Mouse (Mus musculus): ENCODE measurements around the gene Kantr. TPM values are rescaled to one million over a fixed set of nuclear protein-coding genes. Genes with fewer than 3 reads are reported as not detected.
A peak's percentile ranks its signal among the peaks of the same experiment; 100 is the strongest.
"Not testable (repeated sequence)": the region's sequence is repeated elsewhere in the genome, so short reads cannot be mapped to it uniquely, and the experiment has no call there.

The Kantr gene
- total RNA-seq (2014; fragmentation: Nextera tagmentation) (17.0 and 17.1 TPM in 2 replicates), total RNA-seq (2017) (2.3 and 5.0 TPM in 2 replicates)

GRCm38 (mm10) chrX:152326996-152327688 is at the start of gene Kantr:
Gene Kantr, minus strand, starts transcription at chrX:152327495.
- peak; percentile 99 for ATAC-seq (replicated peaks; ENCODE audit: poor library complexity, severe bottlenecking)

- ATAC-seq (replicated peaks; ENCODE audit: poor library complexity, severe bottlenecking): no peak
Observed at GRCm38 (mm10) chrX:152368397-152369273, 41.3 kb upstream of the Kantr start, which contains the start of gene Gpr173. Gene Gpr173, minus strand, starts transcription at chrX:152368704.

DNA sequence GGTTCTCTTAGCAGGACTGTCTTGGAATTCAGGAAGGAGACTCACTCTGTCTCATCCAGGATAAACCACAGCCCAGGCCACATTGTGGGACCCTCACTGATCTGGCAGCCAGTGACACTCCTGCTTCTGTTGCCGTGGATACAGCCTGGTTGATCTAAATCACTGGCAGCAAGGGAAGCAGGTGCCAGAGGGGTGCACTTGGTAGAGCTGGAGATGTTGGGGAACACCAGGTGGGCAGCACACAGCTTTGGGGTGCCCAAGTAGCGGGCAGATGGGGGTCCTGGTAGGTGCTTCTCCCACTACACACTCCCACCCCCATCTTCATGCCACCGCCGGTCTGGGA is 40.7 kb upstream of the Kantr start:
- ATAC-seq (replicated peaks; ENCODE audit: poor library complexity, severe bottlenecking): no peak

DNA sequence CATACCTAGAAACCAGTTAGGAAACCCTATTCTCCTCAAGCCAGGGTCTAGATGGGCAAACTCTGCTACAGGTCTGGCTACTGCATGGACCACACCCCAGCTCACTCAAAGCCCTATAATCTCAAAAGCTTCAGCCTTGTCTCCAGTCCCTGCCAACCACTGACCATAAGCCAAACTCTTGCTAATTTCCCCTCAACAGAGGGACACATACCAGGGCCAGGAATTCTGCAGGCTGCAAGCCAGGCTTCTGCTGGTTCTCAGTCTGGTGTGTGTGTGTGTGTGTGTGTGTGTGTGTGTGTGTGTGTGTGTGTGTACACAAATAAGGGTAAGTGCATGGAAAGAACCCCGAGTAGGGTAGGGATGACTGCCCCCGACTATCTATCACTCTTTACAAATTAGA is 39.1 kb upstream of the Kantr start:
- no peak for ATAC-seq (replicated peaks; ENCODE audit: poor library complexity, severe bottlenecking)

GRCm38 (mm10) chrX:152352553-152353153 is 25.4 kb upstream of the Kantr start:
- peak; percentile 98 for ATAC-seq (replicated peaks; ENCODE audit: poor library complexity, severe bottlenecking)

DNA sequence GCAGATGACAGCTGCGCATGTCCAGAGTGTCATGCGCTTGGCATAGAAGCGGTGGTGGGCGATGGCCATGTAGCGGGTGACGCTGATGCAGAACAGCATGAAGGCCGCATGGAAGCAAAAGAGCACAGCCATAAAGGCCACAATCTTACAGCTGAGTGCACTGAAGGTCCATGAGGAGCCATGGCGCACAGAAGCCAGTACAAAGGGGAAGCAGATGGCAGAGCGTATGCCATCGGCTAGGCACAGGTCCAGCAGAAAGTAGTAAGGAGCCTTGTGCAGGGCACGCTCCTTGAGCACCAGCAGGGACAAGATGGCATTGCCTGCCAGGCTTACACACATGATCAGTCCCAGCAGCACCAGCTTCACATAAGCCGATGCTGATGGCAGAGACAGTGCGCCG is 19.7 kb upstream of the Kantr start:
- ATAC-seq (replicated peaks; ENCODE audit: poor library complexity, severe bottlenecking): no peak

GRCm38 (mm10) chrX:152346587-152346986 is 19.3 kb upstream of the Kantr start:
- no peak for ATAC-seq (replicated peaks; ENCODE audit: poor library complexity, severe bottlenecking)

GRCm38 (mm10) chrX:152342903-152343302 is 15.6 kb upstream of the Kantr start:
- ATAC-seq (replicated peaks; ENCODE audit: poor library complexity, severe bottlenecking): no peak

DNA sequence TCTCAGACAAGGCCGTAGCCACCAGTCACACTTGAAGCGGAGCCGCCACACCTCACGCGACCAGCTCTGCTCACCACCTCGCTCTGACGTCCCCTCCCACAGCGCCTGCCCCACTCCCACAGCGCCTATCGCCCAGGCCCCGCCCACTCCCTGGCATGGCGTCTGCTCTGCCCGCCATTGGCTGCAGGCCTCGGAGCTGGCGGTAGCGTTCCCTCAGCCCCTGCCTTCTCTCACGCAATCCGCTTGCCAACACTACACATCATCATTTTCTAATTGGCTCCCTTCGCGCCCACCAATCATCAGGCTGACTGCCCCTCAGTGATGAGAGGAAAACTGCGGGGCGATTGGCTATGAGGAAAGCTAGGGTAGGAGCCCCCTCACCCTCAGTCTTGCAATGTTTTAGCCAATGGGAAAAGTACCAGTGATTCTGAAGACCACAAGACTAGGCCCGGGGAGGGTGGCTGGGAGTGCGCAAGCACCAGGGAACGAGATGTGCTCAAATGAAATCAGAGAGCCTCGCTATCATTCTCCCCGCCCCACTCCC is 15.1 kb upstream of the Kantr start, which contains the start of gene Tspyl2:
Gene Tspyl2 (minus strand): TSS at position 68 of the 544 bp plus-strand sequence.
- ATAC-seq (replicated peaks; ENCODE audit: poor library complexity, severe bottlenecking): peak; percentile 96

DNA sequence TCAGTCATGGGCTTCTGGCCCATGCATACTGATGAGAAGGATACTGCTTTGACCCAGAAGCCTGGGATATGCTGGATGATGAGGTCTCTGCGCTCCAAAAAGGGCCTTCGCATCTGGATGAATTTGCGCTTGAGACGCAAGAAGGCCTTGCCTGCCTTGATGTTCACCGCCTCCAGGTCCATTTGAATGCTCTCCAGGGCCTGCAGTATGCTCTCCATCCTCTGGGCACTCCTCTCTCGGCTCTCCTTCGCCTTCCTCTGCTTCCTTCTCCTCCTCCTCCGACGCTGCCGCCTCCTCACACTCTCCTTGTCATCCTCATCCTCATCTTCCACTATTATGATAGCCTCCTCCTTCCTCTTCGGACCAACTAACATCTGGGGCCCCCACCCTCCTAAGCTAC is 14.2 kb upstream of the Kantr start:
- no peak for ATAC-seq (replicated peaks; ENCODE audit: poor library complexity, severe bottlenecking)

GRCm38 (mm10) chrX:152336546-152337332 is 9.4 kb upstream of the Kantr start:
- peak; percentile 99 for ATAC-seq (replicated peaks; ENCODE audit: poor library complexity, severe bottlenecking)

DNA sequence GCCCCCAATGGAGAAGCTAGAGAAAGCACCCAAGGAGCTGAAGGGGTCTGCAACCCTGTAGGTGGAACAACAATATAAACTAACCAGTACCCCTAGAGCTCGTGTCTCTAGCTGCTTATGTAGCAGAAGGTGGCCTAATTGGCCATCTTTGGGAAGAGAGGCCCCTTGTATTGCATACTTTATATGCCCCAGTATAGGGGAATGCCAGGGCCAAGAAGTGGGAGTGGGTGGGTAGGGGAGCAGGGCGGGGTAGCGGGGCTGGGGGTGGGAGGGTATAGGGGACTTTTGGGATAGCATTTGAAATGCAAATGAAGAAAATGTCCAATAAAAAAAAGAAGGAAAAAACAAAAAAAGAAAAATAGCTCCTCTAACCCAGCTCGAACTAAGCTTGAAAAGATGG is 8.8 kb upstream of the Kantr start:
- ATAC-seq (replicated peaks; ENCODE audit: poor library complexity, severe bottlenecking): not testable (repeated sequence)

DNA sequence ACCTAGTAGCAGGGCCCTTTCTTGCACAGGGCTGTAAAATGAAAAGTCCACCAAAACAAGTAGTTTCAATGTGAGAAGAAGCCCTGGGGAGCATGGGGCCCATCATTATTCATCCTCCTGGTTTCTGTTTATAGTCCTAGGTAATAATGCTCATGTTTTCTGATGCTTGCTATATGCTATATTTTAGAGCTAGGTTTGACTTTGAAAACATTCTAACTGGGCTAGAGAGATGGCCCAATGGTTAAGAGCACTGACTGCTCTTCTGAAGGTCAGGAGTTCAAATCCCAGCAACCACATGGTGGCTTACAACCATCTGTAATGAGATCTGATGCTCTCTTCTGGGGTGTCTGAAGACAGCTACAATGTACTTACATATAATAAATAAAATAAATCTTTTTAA is 2.1 kb upstream of the Kantr start:
- ATAC-seq (replicated peaks; ENCODE audit: poor library complexity, severe bottlenecking): not testable (repeated sequence)

DNA sequence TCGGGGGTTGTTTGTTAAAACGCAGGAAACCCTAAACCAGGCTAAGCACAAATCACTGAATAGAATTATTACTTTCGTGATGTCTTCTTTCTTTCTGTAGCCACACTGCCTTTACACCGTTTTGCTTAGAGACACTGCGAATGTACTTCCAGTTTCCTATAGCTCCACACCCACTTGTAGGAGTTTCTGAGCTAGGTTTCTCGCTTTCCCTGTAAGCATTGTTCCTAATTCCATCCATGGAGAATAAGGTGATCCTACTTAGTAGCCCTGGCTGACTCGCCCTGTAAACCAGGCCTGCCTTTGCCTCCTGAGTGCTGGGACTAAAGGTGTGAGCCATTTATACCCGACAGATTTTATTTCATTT is 376 bp upstream of the Kantr start:
- ATAC-seq (replicated peaks; ENCODE audit: poor library complexity, severe bottlenecking): peak; percentile 17; the same call in 1 of the 2 replicates

- no peak for ATAC-seq (replicated peaks; ENCODE audit: poor library complexity, severe bottlenecking)
Observed at GRCm38 (mm10) chrX:152323584-152323983, 3.7 kb downstream of the Kantr start.

DNA sequence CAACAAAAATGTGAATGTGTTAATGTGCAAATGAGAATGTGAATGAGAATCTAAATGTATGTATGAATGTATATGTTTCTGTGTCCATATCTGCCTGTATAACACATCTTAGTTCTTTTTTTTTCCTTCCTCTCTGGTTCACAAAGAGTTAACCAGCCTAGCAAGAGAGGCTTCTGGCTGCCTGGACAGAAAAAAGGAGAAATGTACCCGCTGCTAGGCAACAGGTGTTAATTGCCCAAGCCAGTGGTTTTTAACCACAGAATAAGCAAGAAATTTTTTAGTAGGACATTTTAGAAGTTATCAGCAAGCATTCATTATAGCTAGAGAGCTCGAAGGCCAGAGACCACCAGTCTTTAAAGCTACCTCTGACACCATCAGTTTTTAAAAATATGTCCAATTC is 4.5 kb downstream of the Kantr start:
- peak; percentile 63 for ATAC-seq (replicated peaks; ENCODE audit: poor library complexity, severe bottlenecking)

- no peak for ATAC-seq (replicated peaks; ENCODE audit: poor library complexity, severe bottlenecking)
Observed at GRCm38 (mm10) chrX:152320535-152320934, 6.8 kb downstream of the Kantr start.

DNA sequence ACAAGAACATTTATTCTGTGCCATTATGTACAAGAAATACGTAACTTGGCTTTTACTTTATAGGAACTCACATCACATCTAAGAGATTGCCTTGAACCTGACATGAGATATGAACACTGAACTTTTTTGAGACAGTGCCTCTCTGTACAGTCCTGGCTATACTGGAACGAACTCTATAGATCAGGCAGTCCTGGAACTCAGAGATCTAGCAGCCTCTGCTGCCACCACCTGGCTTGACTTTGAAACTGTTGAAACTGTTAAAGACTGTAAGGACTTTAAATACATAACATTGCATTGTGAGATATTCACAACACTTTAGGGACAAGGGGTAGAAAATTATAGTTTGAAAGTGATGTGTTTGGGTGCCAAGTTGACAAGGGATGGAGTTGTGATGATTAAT is 19.4 kb downstream of the Kantr start:
- peak; percentile 67 for ATAC-seq (replicated peaks; ENCODE audit: poor library complexity, severe bottlenecking)

GRCm38 (mm10) chrX:152307371-152307770 is 19.9 kb downstream of the Kantr start:
- ATAC-seq (replicated peaks; ENCODE audit: poor library complexity, severe bottlenecking): no peak

GRCm38 (mm10) chrX:152306224-152306623 is 21.1 kb downstream of the Kantr start:
- ATAC-seq (replicated peaks; ENCODE audit: poor library complexity, severe bottlenecking): no peak
